Mouse (Mus musculus) hindbrain, embryonic 16.5 days (tissue): ENCODE measurements around the gene Mettl23. TPM values are rescaled to one million over a fixed set of nuclear protein-coding genes. Genes with fewer than 3 reads are reported as not detected.

Experiments used
- ATAC-seq: fragments of 200-750 bp; cut with Nextera tagmentation; 2 replicates; pipeline ENCODE4 v1.8.0; 2017; ENCODE audit warnings: moderate TSS enrichment, moderate library complexity
- H3K27ac ChIP-seq: fragments of 300-500 bp; sonication (generic); 2 replicates; pipeline ENCODE4 v1.5.1; 2014; ENCODE audit warnings: low read depth, mild to moderate bottlenecking, control low read depth, low read length, moderate library complexity
- H3K27me3 ChIP-seq: fragments of 300-500 bp; sonication (generic); replicated peaks from 2 replicates; pipeline ENCODE4 v1.6.1; 2014; ENCODE audit warnings: low read length; ENCODE audit not compliant: control insufficient read depth, insufficient read depth
- H3K36me3 ChIP-seq: fragments of 300-500 bp; sonication (generic); 2 replicates; pipeline ENCODE4 v1.6.1; 2014; ENCODE audit warnings: mild to moderate bottlenecking, low read length, moderate library complexity, mixed read lengths; ENCODE audit not compliant: control insufficient read depth, insufficient read depth
- H3K4me1 ChIP-seq: fragments of 300-500 bp; sonication (generic); 2 replicates; pipeline ENCODE4 v1.6.1; 2014; ENCODE audit warnings: low read depth, low read length; ENCODE audit not compliant: control insufficient read depth, insufficient read depth
- H3K4me2 ChIP-seq: fragments of 300-500 bp; sonication (generic); 2 replicates; pipeline ENCODE4 v1.6.1; 2014; ENCODE audit warnings: mild to moderate bottlenecking, low read length, control low read depth, moderate library complexity
- H3K4me3 ChIP-seq: fragments of 300-500 bp; sonication (generic); 2 replicates; pipeline ENCODE4 v1.5.1; 2014; ENCODE audit warnings: mild to moderate bottlenecking, low read length, control low read depth, moderate library complexity
- H3K9ac ChIP-seq: fragments of 300-500 bp; sonication (generic); 2 replicates; pipeline ENCODE4 v1.6.1; 2014; ENCODE audit warnings: low read depth, mild to moderate bottlenecking, control low read depth, low read length, moderate library complexity
- H3K9me3 ChIP-seq: fragments of 300-500 bp; sonication (generic); 2 replicates; pipeline ENCODE4 v1.6.1; 2014; ENCODE audit warnings: mild to moderate bottlenecking, low read length, moderate library complexity; ENCODE audit not compliant: control insufficient read depth
- WGBS: fragments of 180-500 bp; shearing (Covaris S2); extraction: QIAGEN DNeasy Blood & Tissue Kit; methylation state at CpG from one replicate; pipeline ENCODE4 v1.1.7; 2014; 5-methylcytosine and 5-hydroxymethylcytosine counted together
- polyA plus RNA-seq: library from polyadenylated mRNA; unstranded; fragments of >200 nt; fragmentation: Nextera tagmentation; extraction: Ambion mirVana; gene quantifications from 2 replicates; pipeline ENCODE4 v1.2.1, GENCODE M21; 2015

Mettl23 gene
- polyA plus RNA-seq, 1 experiment from 2014 or later, result 62.8 TPM

DNA sequence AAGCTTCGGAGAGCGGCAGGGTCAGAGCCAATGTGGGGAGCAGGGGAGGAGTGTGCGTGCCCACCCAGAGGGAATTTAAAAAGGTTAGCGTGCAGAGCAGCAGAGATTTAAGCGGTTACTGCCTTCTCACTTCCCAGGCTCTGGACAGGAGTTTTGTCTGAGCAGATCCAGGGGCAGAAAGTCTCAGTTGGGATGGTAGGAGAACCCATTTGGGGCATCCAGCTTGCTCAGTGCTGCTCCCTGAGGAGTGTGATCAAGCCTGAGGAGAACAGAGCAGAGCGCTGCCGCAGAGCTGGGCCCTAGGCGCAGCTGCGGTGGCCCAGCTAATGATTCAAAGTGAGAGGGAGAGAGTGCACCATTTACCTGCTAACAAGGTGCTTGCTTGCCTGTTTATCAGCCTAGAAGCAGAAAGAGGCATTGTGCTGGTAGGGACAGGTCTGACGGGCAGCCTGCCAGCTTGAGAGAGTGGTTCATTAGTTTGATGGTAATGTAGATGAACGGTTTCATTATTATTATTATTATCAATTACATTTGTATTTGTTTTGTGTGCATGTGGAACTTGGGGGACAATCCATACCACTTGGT lies 34.2 kb upstream of the Mettl23 start:
- Histone ChIP-seq H3K4me2 (no peak overlapping the region), H3K4me1 (peaks cover 45% of the 10 kb centered on the region), H3K27me3 (no peaks in the 10 kb centered on the region), H3K36me3 (no peaks in the 10 kb centered on the region), H3K9me3 (no peaks in the 10 kb centered on the region), H3K9ac (peak overlapping the region; percentile 1; the same call in 1 of the 2 replicates), H3K4me3 (no peak overlapping the region), H3K27ac (peak overlapping the region; percentile 31; the same call in 1 of the 2 replicates)
- ATAC-seq, result no peak
- 70% methylated on average over 11 of the region's 11 CpGs for WGBS

DNA sequence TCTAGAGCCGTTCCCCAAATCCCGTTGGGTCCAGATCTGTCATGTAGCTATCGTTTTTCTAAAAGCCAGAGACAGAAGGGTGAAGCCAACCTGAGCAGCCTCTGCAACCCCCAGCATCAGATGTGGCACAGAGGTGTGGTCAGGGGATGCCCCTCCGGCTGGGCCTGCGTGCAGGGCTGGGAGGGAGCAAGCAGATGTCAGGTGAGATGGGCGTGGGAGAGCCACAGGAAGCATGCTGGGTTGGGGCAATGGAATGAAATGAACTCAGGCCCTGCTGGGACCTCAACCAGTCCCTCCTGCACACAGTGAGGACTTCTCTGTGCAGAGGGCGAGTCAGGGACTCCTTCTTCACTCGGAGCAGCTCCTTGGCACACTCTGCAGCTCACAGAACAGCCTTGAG lies 33.6 kb upstream of the Mettl23 start:
- ATAC-seq, result no peak
- peaks cover 51% of the 10 kb centered on the region for H3K4me1 ChIP-seq
- H3K27ac ChIP-seq, result no peak overlapping the region; the same call in 1 of the 2 replicates
- H3K9me3 ChIP-seq, result no peaks in the 10 kb centered on the region
- H3K9ac ChIP-seq, result peak overlapping the region; percentile 23; the same call in 1 of the 2 replicates
- WGBS, result 67% methylated on average over 8 of the region's 8 CpGs
- H3K4me3 ChIP-seq, result no peak overlapping the region
- H3K27me3 ChIP-seq, result no peaks in the 10 kb centered on the region
- no peak overlapping the region for H3K4me2 ChIP-seq
- H3K36me3 ChIP-seq, result no peaks in the 10 kb centered on the region

DNA sequence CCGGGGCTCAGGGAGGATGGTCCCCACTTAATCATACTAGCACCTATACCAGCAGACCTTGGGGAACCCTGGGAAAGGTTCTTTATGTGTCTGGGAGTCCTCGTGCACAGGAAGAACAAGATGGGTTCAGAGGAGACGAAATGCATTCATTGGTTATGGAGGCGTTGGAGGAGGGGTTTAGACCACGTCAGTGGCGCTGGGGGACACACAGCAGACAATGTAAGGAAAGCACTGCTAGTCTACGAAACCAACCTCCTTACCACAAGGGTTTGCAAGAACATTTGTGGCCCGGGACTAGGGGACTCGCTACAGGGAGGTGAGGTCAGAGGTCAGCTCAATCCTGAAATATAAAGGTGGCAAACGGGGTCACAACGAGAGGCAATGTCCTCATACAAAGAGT lies 32.5 kb upstream of the Mettl23 start:
- peaks cover 60% of the 10 kb centered on the region for H3K4me1 ChIP-seq
- H3K27ac ChIP-seq, result peak overlapping the region; percentile 88
- no peaks in the 10 kb centered on the region for H3K9me3 ChIP-seq
- 25% methylated on average over 11 of the region's 11 CpGs for WGBS
- peak; percentile 11; the same call in 1 of the 2 replicates for ATAC-seq
- peak overlapping the region; percentile 30; the same call in 1 of the 2 replicates for H3K4me3 ChIP-seq
- no peaks in the 10 kb centered on the region for H3K36me3 ChIP-seq
- peak overlapping the region; percentile 65 for H3K4me2 ChIP-seq
- peak overlapping the region; percentile 73 for H3K9ac ChIP-seq
- no peaks in the 10 kb centered on the region for H3K27me3 ChIP-seq

DNA sequence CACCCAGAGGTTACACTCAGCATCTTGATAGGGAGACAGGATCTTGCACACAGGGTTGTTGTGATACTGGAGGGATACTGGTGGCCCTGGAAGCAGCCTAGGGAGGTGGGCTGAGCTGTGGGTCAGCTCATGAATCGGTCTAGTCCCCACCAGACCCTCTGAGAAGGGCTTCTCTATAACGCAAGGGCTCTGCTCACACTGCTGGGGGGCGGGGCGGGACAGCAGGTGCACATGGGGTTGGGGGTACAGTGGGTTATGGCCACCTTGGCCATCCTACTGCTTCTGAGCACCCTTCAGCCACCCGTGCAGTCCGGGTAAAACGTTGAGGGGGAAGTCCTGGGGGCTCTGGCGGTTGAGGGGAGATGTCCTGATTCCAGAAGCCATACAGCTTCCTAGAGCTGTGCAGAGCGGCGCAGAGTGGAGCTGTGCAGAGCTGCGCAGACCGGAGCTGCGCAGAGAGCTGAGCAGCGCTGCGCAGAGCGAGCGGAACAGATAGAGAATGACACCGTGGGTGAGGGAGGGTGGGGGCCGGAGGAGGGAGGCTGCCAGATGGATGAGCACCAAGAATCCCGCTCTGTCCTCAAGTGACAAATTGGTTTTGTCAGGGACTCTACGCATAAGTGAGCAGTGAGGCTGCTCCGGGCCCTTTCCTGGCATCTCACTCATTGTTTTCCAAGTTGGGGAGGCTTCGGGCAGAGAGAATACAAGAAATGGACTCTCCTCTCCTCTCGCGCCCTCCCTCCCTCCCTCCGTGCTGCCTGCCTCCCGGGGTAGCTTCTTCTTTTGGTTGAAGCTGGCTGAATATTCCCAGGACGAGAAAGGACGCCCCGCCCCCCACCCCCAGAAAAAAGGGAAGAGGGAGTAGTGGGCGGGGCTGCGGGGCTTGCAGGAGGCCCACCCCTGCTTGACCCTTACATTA lies 31.8 kb upstream of the Mettl23 start:
- Histone ChIP-seq H3K4me2 (peak overlapping the region; percentile 65), H3K27ac (peak overlapping the region; percentile 88)

DNA sequence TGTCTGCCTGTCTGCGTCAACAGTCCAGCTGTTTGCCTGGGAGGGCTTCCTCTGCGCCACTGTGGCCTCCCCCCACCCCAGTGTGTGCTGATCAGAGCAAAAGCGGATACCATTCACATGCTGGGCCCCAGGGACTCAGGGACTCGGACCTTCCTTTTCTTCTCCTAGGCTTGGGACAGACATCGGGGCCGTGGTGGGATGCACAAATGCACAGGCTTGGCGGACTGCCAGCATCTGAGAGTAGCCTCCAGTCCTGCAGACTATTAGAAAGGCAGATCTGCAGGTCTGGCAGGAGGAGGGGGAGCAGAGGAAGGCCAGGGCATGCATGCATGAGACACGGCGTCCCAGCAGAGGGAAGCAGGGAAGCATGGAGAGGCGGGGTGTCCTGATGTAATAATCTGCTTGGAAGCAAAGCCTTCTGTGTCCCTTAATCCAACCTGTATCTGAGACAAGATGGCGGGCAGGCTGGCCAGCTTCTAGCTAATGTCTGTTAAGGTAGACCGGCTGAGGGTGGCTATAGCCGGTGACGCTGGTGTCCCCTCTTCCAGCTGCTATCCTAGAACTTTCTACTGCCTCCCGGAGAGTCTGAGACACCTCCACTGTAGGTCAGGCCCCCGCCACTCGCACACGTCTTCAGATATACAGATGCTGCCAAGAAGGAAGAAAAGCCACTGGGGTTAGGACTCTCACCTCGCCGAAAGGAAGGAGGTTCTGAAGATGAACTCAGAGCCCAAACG lies 30.1 kb upstream of the Mettl23 start:
- Histone ChIP-seq H3K4me2 (no peak overlapping the region), H3K36me3 (no peaks in the 10 kb centered on the region), H3K9me3 (no peaks in the 10 kb centered on the region), H3K4me3 (no peak overlapping the region), H3K4me1 (peaks cover 60% of the 10 kb centered on the region), H3K9ac (0 out of 2 replicates have a peak overlapping the region, but pooled peaks have one; percentile 2), H3K27ac (peak overlapping the region; percentile 88), H3K27me3 (no peaks in the 10 kb centered on the region)
- no peak for ATAC-seq
- WGBS, result 33% methylated on average over 21 of the region's 21 CpGs

More for the DNA sequence above, 31.8 kb upstream of the Mettl23 start:
- Histone ChIP-seq H3K9ac (peak overlapping the region; percentile 73), H3K36me3 (no peaks in the 10 kb centered on the region), H3K4me1 (peaks cover 60% of the 10 kb centered on the region), H3K9me3 (no peaks in the 10 kb centered on the region), H3K4me3 (peak overlapping the region; percentile 30), H3K27me3 (no peaks in the 10 kb centered on the region)
- 5% methylated on average over 32 of the region's 32 CpGs for WGBS
- ATAC-seq, result peak; percentile 95

DNA sequence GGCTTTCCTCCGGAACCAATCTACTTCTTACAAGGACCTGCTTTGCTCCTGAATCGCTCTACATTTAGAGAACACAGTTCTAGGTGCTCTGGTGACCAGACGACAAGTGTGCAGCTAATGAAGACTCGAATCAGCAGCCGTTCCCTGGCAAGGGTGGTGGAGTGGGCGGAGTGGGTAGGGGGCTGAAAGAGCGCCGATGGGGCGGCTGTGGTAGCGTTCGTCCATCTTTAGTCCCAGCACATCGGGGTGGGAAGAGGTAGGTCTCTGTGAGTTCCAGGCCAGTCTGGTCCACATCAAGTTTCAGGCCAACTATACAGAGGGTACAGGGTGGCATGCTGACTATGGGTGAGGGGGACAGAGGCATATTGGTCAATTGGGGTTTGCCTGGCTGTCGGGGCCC lies 29.5 kb upstream of the Mettl23 start:
- Histone ChIP-seq H3K4me2 (no peak overlapping the region), H3K4me1 (peaks cover 57% of the 10 kb centered on the region), H3K9me3 (no peaks in the 10 kb centered on the region), H3K4me3 (no peak overlapping the region), H3K27me3 (no peaks in the 10 kb centered on the region), H3K27ac (peak overlapping the region; percentile 88), H3K36me3 (no peaks in the 10 kb centered on the region), H3K9ac (0 out of 2 replicates have a peak overlapping the region, but pooled peaks have one; percentile 3)
- 59% methylated on average over 13 of the region's 13 CpGs for WGBS
- ATAC-seq, result no peak

DNA sequence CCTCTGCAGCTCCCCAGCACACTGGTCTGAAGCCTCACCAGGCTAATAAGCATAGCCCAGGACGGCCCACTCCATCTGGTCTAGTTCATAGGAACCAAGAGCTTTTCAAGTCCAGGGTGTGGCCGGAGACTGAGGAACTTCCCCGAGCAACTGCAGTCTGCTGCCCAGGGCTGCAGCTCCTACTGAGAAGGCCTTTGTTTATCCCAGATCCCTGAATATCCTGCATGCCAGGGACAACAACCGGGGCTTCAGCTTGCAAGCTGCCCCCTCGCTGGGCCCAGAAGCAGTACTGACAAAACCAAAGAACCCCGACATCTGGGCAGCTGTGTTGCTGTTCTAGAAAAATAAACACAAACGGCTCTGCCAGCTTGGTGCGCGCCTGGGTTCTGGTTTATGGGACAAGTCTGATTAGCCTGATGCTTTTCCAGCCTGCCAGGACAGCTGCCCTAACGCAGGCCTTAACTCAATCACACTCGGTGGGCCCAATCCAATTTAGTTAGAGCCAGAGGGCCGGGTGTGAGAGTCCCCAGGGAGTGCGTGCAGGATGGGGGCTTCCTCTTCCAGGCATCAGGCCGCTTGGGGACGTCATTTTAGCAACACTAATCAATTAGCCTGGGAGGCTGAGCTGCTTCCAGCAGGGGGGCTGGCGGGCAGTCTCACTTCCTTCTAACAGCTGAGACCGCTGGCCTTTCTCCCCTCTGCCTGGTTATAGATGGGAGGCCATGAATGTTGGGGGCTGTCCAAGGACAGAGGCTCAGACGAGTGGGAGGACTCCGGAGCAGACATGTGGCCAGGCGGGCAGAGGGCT lies 28.8 kb upstream of the Mettl23 start:
- Histone ChIP-seq H3K27ac (peak overlapping the region; percentile 88), H3K4me2 (peak overlapping the region; percentile 22; the same call in 1 of the 2 replicates), H3K27me3 (no peaks in the 10 kb centered on the region), H3K4me3 (no peak overlapping the region), H3K9ac (peak overlapping the region; percentile 36), H3K9me3 (no peaks in the 10 kb centered on the region), H3K36me3 (no peaks in the 10 kb centered on the region), H3K4me1 (peaks cover 57% of the 10 kb centered on the region)
- 0 out of 2 replicates have a peak, but pooled peaks have one; percentile 10 for ATAC-seq
- 4% methylated on average over 20 of the region's 20 CpGs for WGBS

DNA sequence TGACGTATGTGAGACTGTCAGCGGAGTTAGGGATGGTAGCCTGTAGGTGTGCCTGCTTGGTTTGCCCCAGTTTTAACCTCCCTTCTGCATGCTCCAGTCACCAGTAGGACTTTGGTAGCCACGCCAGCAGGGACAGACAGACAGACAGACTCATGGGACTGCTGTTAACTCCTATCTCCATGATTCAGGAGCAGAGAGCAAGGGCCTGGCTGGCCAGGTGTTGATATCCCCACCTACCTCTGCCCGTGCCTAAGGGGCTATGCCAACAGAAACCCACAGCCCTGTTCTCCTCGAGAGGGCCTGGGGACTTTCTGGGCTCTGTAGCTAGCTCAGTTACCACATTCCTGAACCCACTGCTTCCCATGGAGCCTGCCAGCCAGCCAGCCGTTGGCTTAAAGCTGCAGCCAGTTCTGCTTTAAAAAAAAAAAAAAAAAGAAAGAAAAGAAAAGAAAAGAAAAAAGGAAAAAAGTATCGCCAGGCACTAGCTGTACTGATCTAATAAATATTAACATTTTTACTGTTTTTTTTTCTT lies 28.1 kb upstream of the Mettl23 start:
- 15% methylated on average over 7 of the region's 7 CpGs for WGBS
- H3K4me3 ChIP-seq, result no peak overlapping the region
- no peaks in the 10 kb centered on the region for H3K27me3 ChIP-seq
- peaks cover 53% of the 10 kb centered on the region for H3K4me1 ChIP-seq
- H3K9ac ChIP-seq, result peak overlapping the region; percentile 36
- H3K9me3 ChIP-seq, result no peaks in the 10 kb centered on the region
- no peak for ATAC-seq
- H3K27ac ChIP-seq, result peak overlapping the region; percentile 88
- peak overlapping the region; percentile 22; the same call in 1 of the 2 replicates for H3K4me2 ChIP-seq
- H3K36me3 ChIP-seq, result no peaks in the 10 kb centered on the region
